ENCODE assay signal across 8 mouse cellular contexts in genomic region chr13:74807446-74808151, GRCm38 (mm10). TPM values are rescaled to one million over a fixed set of nuclear protein-coding genes. Genes with fewer than 3 reads are reported as not detected.
DNase-seq lines count a peak whose midpoint lies in the region; ATAC-seq lines count a peak whose summit lies in the region.

No protein-coding gene starts in this region.

- no peaks in the 10 kb centered on the region for H3K9me3 ChIP-seq in forebrain, embryonic 13.5 days (replicated peaks)

- peak overlapping the region; percentile 67 for H3K9ac ChIP-seq in forebrain, embryonic 13.5 days

- H3K27ac ChIP-seq in forebrain, embryonic 13.5 days, result no peak overlapping the region

- intact Hi-C loops in heart, postnatal 10 days (cut with DNase I), result loop anchor here (5.0 kb wide), 2 partner anchors 35 to 165 kb away; no protein-coding TSS in a partner anchor

- peak; percentile 53; the same call in 1 of the 2 replicates for ATAC-seq in cerebellum, adult (ENCODE audit: insufficient number of reproducible peaks, low FRiP score, low TSS enrichment)
- peak; percentile 93 for ATAC-seq in forebrain, embryonic 13.5 days
- peak; percentile 97 for ATAC-seq in megakaryocyte-erythroid progenitor cell, adult 5-6 weeks (replicated peaks; ENCODE audit: low FRiP score, low TSS enrichment, poor library complexity, severe bottlenecking)

- WGBS in forebrain, embryonic 13.5 days, result under 1% methylated on average over 31 of the region's 31 CpGs

- H3K36me3 ChIP-seq in forebrain, embryonic 13.5 days (ENCODE audit: poor library complexity, severe bottlenecking), result no peaks in the 10 kb centered on the region

- peak overlapping the region; percentile 60 for H3K4me3 ChIP-seq in forebrain, embryonic 13.5 days

- peaks cover 8% of the 10 kb centered on the region for H3K4me1 ChIP-seq in forebrain, embryonic 13.5 days

- peaks cover 10% of the 10 kb centered on the region; the same call in 1 of the 2 replicates for H3K27me3 ChIP-seq in forebrain, embryonic 13.5 days

- peak overlapping the region; percentile 97 for H3K4me2 ChIP-seq in forebrain, embryonic 13.5 days

- DNase-seq in cerebellum, adult 9-10 months, result no peak
- peak; percentile 73 for DNase-seq in c-Kit-positive CD71-positive TER-119-positive erythroid progenitor cells, embryonic 14.5 days (ENCODE audit: low spot score)
- DNase-seq in heart, postnatal 10 days, result peak; percentile 90 to 92
- peak; percentile 81 to 87 for DNase-seq in kidney, postnatal 4 days
- DNase-seq in skeletal muscle tissue, adult 2 months (ENCODE audit: low read depth, low spot score), result peak; percentile 79

RNA-seq across cellular contexts. Expression of gene Cast, which starts 1.0 kb away (rescaled TPM):
- 5.3 and 6.3 TPM in 2 replicates for polyA plus RNA-seq in forebrain, embryonic 13.5 days (2015; fragmentation: Nextera tagmentation; extraction: Ambion mirVana)
- total RNA-seq in heart, postnatal 10 days (2021), result 100 to 1,000 TPM; 107 to 108 TPM
- 47.0 and 92.0 TPM in 2 replicates for total RNA-seq in megakaryocyte-erythroid progenitor cell, adult 5-6 weeks (2014; fragmentation: Nextera tagmentation)
- 72.0 and 75.3 TPM in 2 replicates for total RNA-seq in megakaryocyte-erythroid progenitor cell, adult 5-6 weeks (2017)
